Mouse (Mus musculus) colon, adult 2 months (tissue): Measurements from ENCODE around the gene Gm3532. TPM values are rescaled to one million over a fixed set of nuclear protein-coding genes. Genes with fewer than 3 reads are reported as not detected.

Experiments used
- polyA plus RNA-seq: library from polyadenylated mRNA; depleted of rRNA; stranded (reverse); fragments of >200 nt; gene quantifications from 2 replicates; pipeline ENCODE4 v1.2.3, GENCODE M21; 2012; rRNA removed

Gene Gm3532
- polyA plus RNA-seq: not detected in 2 replicates

DNA sequence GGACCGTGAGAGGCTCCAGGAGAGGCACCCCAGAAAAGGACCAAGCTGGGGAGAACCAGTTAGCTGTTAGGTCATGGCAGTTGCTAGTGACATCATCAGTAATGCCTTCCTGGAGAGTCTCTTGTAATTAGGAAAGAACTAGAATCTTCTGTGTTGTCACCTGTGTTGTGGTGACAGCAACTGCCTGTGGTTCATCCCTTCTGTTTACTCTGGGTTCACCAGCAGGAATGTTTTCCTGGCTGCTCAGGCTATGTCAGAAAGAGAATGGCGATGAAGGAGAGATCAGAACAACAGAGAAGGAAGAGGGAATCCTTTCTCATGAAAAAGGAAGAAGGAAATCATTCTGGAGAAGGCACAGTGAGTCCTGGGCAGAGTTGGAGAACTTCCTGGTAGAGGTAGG is at the start of gene Gm3532:
Gene Gm3532 (plus strand): TSS at position 301 of the 400 bp plus-strand sequence.

DNA sequence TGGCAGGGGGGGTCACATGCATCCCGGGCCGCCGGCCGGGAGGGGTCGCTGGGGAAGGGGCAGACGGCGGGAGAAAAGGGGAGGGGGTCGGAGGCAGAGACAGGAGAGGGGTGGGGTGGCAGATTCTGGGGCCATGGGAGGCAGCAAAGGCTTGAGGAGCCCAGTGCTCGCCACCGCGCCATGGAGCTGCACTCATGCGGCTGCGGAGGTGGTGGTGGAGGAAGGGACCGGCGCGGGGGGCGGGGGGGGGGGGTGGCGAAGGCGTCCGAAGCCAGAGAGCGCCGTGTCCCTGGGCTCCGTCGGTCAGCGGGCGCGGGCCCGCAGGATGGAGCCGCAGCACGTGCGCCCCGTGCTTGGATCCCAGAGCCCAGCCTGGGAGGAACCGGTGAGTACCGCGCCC is 36.9 kb upstream of the Gm3532 start, which contains the start of gene Gm3488:
Gene Gm3488 (plus strand): TSS at position 301 of the 400 bp plus-strand sequence.

Other genes starting within 250 kb of the Gm3532 start
- not detected in 2 replicates for gene Gm3542, start 203.6 kb upstream of the Gm3532 start, polyA plus RNA-seq
- gene Gm3500, start 149.4 kb upstream of the Gm3532 start, polyA plus RNA-seq: not detected in 2 replicates
- 0.16 TPM in 1 of 2 replicates, not detected in the other for gene Gm3194, start 83.0 kb upstream of the Gm3532 start, polyA plus RNA-seq
- gene Gm8246, start 60.7 kb upstream of the Gm3532 start, polyA plus RNA-seq: not detected in 2 replicates
- not detected in 2 replicates for gene Gm3187, start 54.3 kb upstream of the Gm3532 start, polyA plus RNA-seq
- gene Gm3488, start 36.8 kb upstream of the Gm3532 start, polyA plus RNA-seq: not detected in 2 replicates
- gene Gm8265, start 94.5 kb downstream of the Gm3532 start, polyA plus RNA-seq: not detected in 2 replicates
- gene Gm9603, start 149.0 kb downstream of the Gm3532 start, polyA plus RNA-seq: not detected in 2 replicates
- gene Gm3373, start 203.1 kb downstream of the Gm3532 start, polyA plus RNA-seq: 0.21 TPM in 1 of 2 replicates, not detected in the other